Mouse (Mus musculus): ENCODE measurements around the gene Dclk1. TPM values are rescaled to one million over a fixed set of nuclear protein-coding genes. Genes with fewer than 3 reads are reported as not detected.
A peak's percentile ranks its signal among the peaks of the same experiment; 100 is the strongest.

Dclk1 gene
- polyA plus RNA-seq, 1 experiment from 2014 or later = 31.3 TPM

- H3K27me3 ChIP-seq = no peaks in the 10 kb centered on the region
- H3K9ac ChIP-seq = no peak overlapping the region
- H3K27ac ChIP-seq = no peak overlapping the region
- no peak overlapping the region for H3K4me2 ChIP-seq
- H3K4me1 ChIP-seq = peaks cover 11% of the 10 kb centered on the region; the same call in 1 of the 2 replicates
- 81% methylated on average over 6 of the region's 6 CpGs for WGBS
- no peaks in the 10 kb centered on the region for H3K36me3 ChIP-seq
- no peaks in the 10 kb centered on the region for H3K9me3 ChIP-seq (replicated peaks)
- no peak overlapping the region for H3K4me3 ChIP-seq (replicated peaks)
- ATAC-seq (replicated peaks; ENCODE audit: low FRiP score) = no peak
These were observed 313.7 kb downstream of the Dclk1 start for GRCm38 (mm10) chr3:55555848-55556247.

GRCm38 (mm10) chr3:55558570-55558969, 316.4 kb downstream of the Dclk1 start:
- Histone ChIP-seq H3K4me1 (peaks cover 9% of the 10 kb centered on the region; the same call in 1 of the 2 replicates), H3K9me3 (replicated peaks) (no peaks in the 10 kb centered on the region), H3K36me3 (no peaks in the 10 kb centered on the region), H3K4me3 (replicated peaks) (no peak overlapping the region), H3K27ac (no peak overlapping the region), H3K4me2 (no peak overlapping the region), H3K27me3 (no peaks in the 10 kb centered on the region), H3K9ac (no peak overlapping the region)
- ATAC-seq (replicated peaks; ENCODE audit: low FRiP score) = peak; percentile 36; the same call in 1 of the 2 replicates
- 29% methylated on average over 1 of the region's 1 CpGs for WGBS

- H3K9me3 ChIP-seq (replicated peaks) = no peaks in the 10 kb centered on the region
- no peaks in the 10 kb centered on the region for H3K36me3 ChIP-seq
- no peak for ATAC-seq (replicated peaks; ENCODE audit: low FRiP score)
- no peak overlapping the region for H3K27ac ChIP-seq
- H3K4me2 ChIP-seq = no peak overlapping the region
- no peaks in the 10 kb centered on the region for H3K27me3 ChIP-seq
- no peak overlapping the region for H3K4me3 ChIP-seq (replicated peaks)
- H3K9ac ChIP-seq = no peak overlapping the region
- no peaks in the 10 kb centered on the region for H3K4me1 ChIP-seq
- 90% methylated on average over 3 of the region's 3 CpGs for WGBS
These were observed 325.3 kb downstream of the Dclk1 start for GRCm38 (mm10) chr3:55567476-55567875.

- H3K4me2 ChIP-seq = no peak overlapping the region
- no peaks in the 10 kb centered on the region for H3K9me3 ChIP-seq (replicated peaks)
- H3K27ac ChIP-seq = no peak overlapping the region
- no peaks in the 10 kb centered on the region for H3K4me1 ChIP-seq
- H3K4me3 ChIP-seq (replicated peaks) = no peak overlapping the region
- no peaks in the 10 kb centered on the region for H3K27me3 ChIP-seq
- ATAC-seq (replicated peaks; ENCODE audit: low FRiP score) = no peak
- no peaks in the 10 kb centered on the region for H3K36me3 ChIP-seq
- no peak overlapping the region for H3K9ac ChIP-seq
- 44% methylated on average over 10 of the region's 10 CpGs for WGBS
These were observed 327.4 kb downstream of the Dclk1 start for GRCm38 (mm10) chr3:55569539-55569938.

- no peak for ATAC-seq (replicated peaks; ENCODE audit: low FRiP score)
- no peaks in the 10 kb centered on the region for H3K36me3 ChIP-seq
- no peak overlapping the region for H3K4me3 ChIP-seq (replicated peaks)
- no peaks in the 10 kb centered on the region for H3K27me3 ChIP-seq
- WGBS = 87% methylated on average over 3 of the region's 3 CpGs
- no peak overlapping the region for H3K27ac ChIP-seq
- no peaks in the 10 kb centered on the region for H3K4me1 ChIP-seq
- no peak overlapping the region for H3K9ac ChIP-seq
- H3K9me3 ChIP-seq (replicated peaks) = no peaks in the 10 kb centered on the region
- H3K4me2 ChIP-seq = no peak overlapping the region
These were observed 328.9 kb downstream of the Dclk1 start for GRCm38 (mm10) chr3:55571034-55571433.

- Histone ChIP-seq H3K4me1 (no peaks in the 10 kb centered on the region), H3K9ac (no peak overlapping the region), H3K4me2 (no peak overlapping the region), H3K4me3 (replicated peaks) (no peak overlapping the region), H3K27ac (no peak overlapping the region), H3K27me3 (no peaks in the 10 kb centered on the region), H3K9me3 (replicated peaks) (no peaks in the 10 kb centered on the region), H3K36me3 (no peaks in the 10 kb centered on the region)
- ATAC-seq (replicated peaks; ENCODE audit: low FRiP score) = no peak
- 58% methylated on average over 11 of the region's 11 CpGs for WGBS
These were observed 329.6 kb downstream of the Dclk1 start for GRCm38 (mm10) chr3:55571552-55572296.

GRCm38 (mm10) chr3:55572297-55572681, 330.1 kb downstream of the Dclk1 start:
- no peaks in the 10 kb centered on the region for H3K9me3 ChIP-seq (replicated peaks)
- H3K27ac ChIP-seq = no peak overlapping the region
- H3K27me3 ChIP-seq = no peaks in the 10 kb centered on the region
- H3K4me3 ChIP-seq (replicated peaks) = no peak overlapping the region
- ATAC-seq (replicated peaks; ENCODE audit: low FRiP score) = no peak
- H3K4me1 ChIP-seq = no peaks in the 10 kb centered on the region
- 79% methylated on average over 4 of the region's 4 CpGs for WGBS
- no peaks in the 10 kb centered on the region for H3K36me3 ChIP-seq
- H3K9ac ChIP-seq = no peak overlapping the region
- no peak overlapping the region for H3K4me2 ChIP-seq

- WGBS = 44% methylated on average over 4 of the region's 4 CpGs
- H3K36me3 ChIP-seq = no peaks in the 10 kb centered on the region
- H3K27me3 ChIP-seq = no peaks in the 10 kb centered on the region
- no peak overlapping the region for H3K9ac ChIP-seq
- no peak for ATAC-seq (replicated peaks; ENCODE audit: low FRiP score)
- H3K4me1 ChIP-seq = no peaks in the 10 kb centered on the region
- H3K4me3 ChIP-seq (replicated peaks) = no peak overlapping the region
- no peak overlapping the region for H3K4me2 ChIP-seq
- no peak overlapping the region for H3K27ac ChIP-seq
- no peaks in the 10 kb centered on the region for H3K9me3 ChIP-seq (replicated peaks)
These were observed 331.8 kb downstream of the Dclk1 start for GRCm38 (mm10) chr3:55574003-55574402.

- no peak overlapping the region for H3K4me3 ChIP-seq (replicated peaks)
- H3K9me3 ChIP-seq (replicated peaks) = no peaks in the 10 kb centered on the region
- H3K36me3 ChIP-seq = no peaks in the 10 kb centered on the region
- WGBS = 20% methylated on average over 12 of the region's 12 CpGs
- H3K4me2 ChIP-seq = peak overlapping the region; percentile 33
- peaks cover 28% of the 10 kb centered on the region for H3K4me1 ChIP-seq
- H3K27ac ChIP-seq = peak overlapping the region; percentile 85
- no peaks in the 10 kb centered on the region for H3K27me3 ChIP-seq
- ATAC-seq (replicated peaks; ENCODE audit: low FRiP score) = peak; percentile 73
- H3K9ac ChIP-seq = no peak overlapping the region
These were observed 345.3 kb downstream of the Dclk1 start for GRCm38 (mm10) chr3:55587434-55587971.

- no peak overlapping the region for H3K9ac ChIP-seq
- ATAC-seq (replicated peaks; ENCODE audit: low FRiP score) = peak; percentile 85
- no peaks in the 10 kb centered on the region for H3K9me3 ChIP-seq (replicated peaks)
- H3K4me3 ChIP-seq (replicated peaks) = no peak overlapping the region
- 10% methylated on average over 12 of the region's 12 CpGs for WGBS
- H3K4me1 ChIP-seq = peaks cover 28% of the 10 kb centered on the region
- H3K36me3 ChIP-seq = no peaks in the 10 kb centered on the region
- peak overlapping the region; percentile 33 for H3K4me2 ChIP-seq
- H3K27ac ChIP-seq = peak overlapping the region; percentile 85
- H3K27me3 ChIP-seq = no peaks in the 10 kb centered on the region
These were observed 346.1 kb downstream of the Dclk1 start for GRCm38 (mm10) chr3:55587972-55588946.
